Mouse (Mus musculus): ENCODE data around the gene Exoc3l2.

DNA sequence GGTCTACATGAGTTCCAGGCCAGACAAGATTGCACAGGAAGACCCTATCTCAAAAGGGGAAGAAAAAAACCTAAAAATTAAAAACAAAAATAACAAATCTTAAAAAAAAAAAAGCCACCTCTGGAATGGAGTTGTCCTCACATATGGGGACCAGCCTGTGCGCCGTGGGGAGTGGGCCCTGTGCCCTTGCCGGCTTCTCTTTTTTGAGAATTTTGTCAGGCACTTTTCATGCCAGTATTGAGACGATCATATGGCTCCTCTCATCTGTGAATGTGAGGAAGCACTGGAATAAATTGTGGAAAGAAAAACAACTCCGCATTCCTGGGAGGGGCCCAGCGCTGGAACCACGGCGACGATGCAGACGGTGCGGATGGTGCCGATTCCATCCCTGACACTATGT lies 14.0 kb upstream of the Exoc3l2 start:
- TF ChIP-seq TAL1 (IDR thresholded peaks at IDR 0.05; ENCODE audit: low read length) (no peak), GATA1 (IDR thresholded peaks at IDR 0.05; ENCODE audit: low read length) (no peak)
